Comparison of ENCODE assay signal across 17 mouse cellular contexts in genomic region chr14:13040176-13040575, GRCm38 (mm10).
"Had no signal": no experiment of that assay in that cellular context is flagged by ENCODE, and none has a peak within 500 bp of the region (broad histone marks: within the 10 kb centered on the region; RNA-seq: fewer than 3 reads in every experiment).

No protein-coding gene starts in this region.

- H3K9ac ChIP-seq: lung, embryonic 14.5 days; midbrain, embryonic 12.5 days; neural tube, embryonic 13.5 days; neural tube, embryonic 15.5 days; stomach, embryonic 15.5 days had no signal

- DNase-seq: lung, adult 18-20 months; lung, embryonic 14.5 days; lung, postnatal 10 days; lung, postnatal 4 days; midbrain, embryonic 14.5 days; retina, postnatal 1 day; right cerebral cortex, adult 18-20 months; thymus, adult 2 months; thymus, postnatal 25 days; thymus, postnatal 4 days had no signal

- H3K4me3 ChIP-seq: midbrain, embryonic 10.5 days; midbrain, embryonic 12.5 days; myocyte; neural tube, embryonic 13.5 days; neural tube, embryonic 15.5 days; stomach, embryonic 15.5 days had no signal

- H3K4me2 ChIP-seq: lung, embryonic 14.5 days; midbrain, embryonic 12.5 days; neural tube, embryonic 13.5 days; neural tube, embryonic 15.5 days; stomach, embryonic 15.5 days had no signal

- H3K27me3 ChIP-seq: midbrain, embryonic 12.5 days; neural tube, embryonic 13.5 days; neural tube, embryonic 15.5 days; stomach, embryonic 15.5 days had no signal

- H3K9me3 ChIP-seq: midbrain, embryonic 10.5 days; midbrain, embryonic 12.5 days; neural tube, embryonic 13.5 days; neural tube, embryonic 15.5 days; stomach, embryonic 15.5 days had no signal

- H3K36me3 ChIP-seq: midbrain, embryonic 10.5 days; midbrain, embryonic 12.5 days; neural tube, embryonic 13.5 days; neural tube, embryonic 15.5 days; stomach, embryonic 15.5 days had no signal

- H3K4me1 ChIP-seq: midbrain, embryonic 10.5 days; midbrain, embryonic 12.5 days; neural tube, embryonic 13.5 days; neural tube, embryonic 15.5 days; stomach, embryonic 15.5 days had no signal

- H3K27ac ChIP-seq: midbrain, embryonic 10.5 days; midbrain, embryonic 12.5 days; neural tube, embryonic 13.5 days; neural tube, embryonic 15.5 days; stomach, embryonic 15.5 days; stomach, postnatal 0 days had no signal
